Mouse (Mus musculus): ENCODE data around the gene Ei24.

Gene Ei24

GRCm38 (mm10) chr9:36796781-36797555 lies at the start of gene Ei24:
Gene Ei24, minus strand, starts transcription at chr9:36797393.
- DNase-seq (ENCODE audit: low read depth, low spot score) = peak; percentile 74

- no peak for DNase-seq (ENCODE audit: low read depth, low spot score)
Observed at GRCm38 (mm10) chr9:36846346-36846745, 49.2 kb upstream of the Ei24 start.

GRCm38 (mm10) chr9:36833914-36834313 lies 36.7 kb upstream of the Ei24 start:
- no peak for DNase-seq (ENCODE audit: low read depth, low spot score)

- DNase-seq (ENCODE audit: low read depth, low spot score) = no peak
Observed at GRCm38 (mm10) chr9:36833043-36833881, 36.1 kb upstream of the Ei24 start.

GRCm38 (mm10) chr9:36832529-36832928 lies 35.3 kb upstream of the Ei24 start:
- peak; percentile 20 for DNase-seq (ENCODE audit: low read depth, low spot score)

GRCm38 (mm10) chr9:36831401-36831800 lies 34.2 kb upstream of the Ei24 start:
- no peak for DNase-seq (ENCODE audit: low read depth, low spot score)

GRCm38 (mm10) chr9:36826612-36827363 lies 29.6 kb upstream of the Ei24 start:
- DNase-seq (ENCODE audit: low read depth, low spot score) = no peak

- no peak for DNase-seq (ENCODE audit: low read depth, low spot score)
Observed at GRCm38 (mm10) chr9:36822024-36822423, 24.8 kb upstream of the Ei24 start.

- DNase-seq (ENCODE audit: low read depth, low spot score) = no peak
Observed at GRCm38 (mm10) chr9:36821644-36822000, 24.4 kb upstream of the Ei24 start, which contains the start of gene Fez1. Gene Fez1, plus strand, starts transcription at chr9:36821864.

GRCm38 (mm10) chr9:36820969-36821643 lies 23.9 kb upstream of the Ei24 start:
- DNase-seq (ENCODE audit: low read depth, low spot score) = no peak

GRCm38 (mm10) chr9:36818905-36819304 lies 21.7 kb upstream of the Ei24 start:
- DNase-seq (ENCODE audit: low read depth, low spot score) = no peak

- no peak for DNase-seq (ENCODE audit: low read depth, low spot score)
Observed at GRCm38 (mm10) chr9:36814486-36814885, 17.3 kb upstream of the Ei24 start.

GRCm38 (mm10) chr9:36808126-36808785 lies 11.1 kb upstream of the Ei24 start:
- DNase-seq (ENCODE audit: low read depth, low spot score) = no peak

GRCm38 (mm10) chr9:36805256-36805975 lies 8.2 kb upstream of the Ei24 start:
- DNase-seq (ENCODE audit: low read depth, low spot score) = no peak

GRCm38 (mm10) chr9:36803926-36804325 lies 6.7 kb upstream of the Ei24 start:
- DNase-seq (ENCODE audit: low read depth, low spot score) = no peak

- DNase-seq (ENCODE audit: low read depth, low spot score) = no peak
Observed at GRCm38 (mm10) chr9:36803386-36803785, 6.2 kb upstream of the Ei24 start.

- no peak for DNase-seq (ENCODE audit: low read depth, low spot score)
Observed at GRCm38 (mm10) chr9:36802951-36803350, 5.8 kb upstream of the Ei24 start.

GRCm38 (mm10) chr9:36801961-36802360 lies 4.8 kb upstream of the Ei24 start:
- DNase-seq (ENCODE audit: low read depth, low spot score) = no peak

GRCm38 (mm10) chr9:36796224-36796623 lies 969 bp downstream of the Ei24 start:
- DNase-seq (ENCODE audit: low read depth, low spot score) = no peak

GRCm38 (mm10) chr9:36795556-36795955 lies 1.6 kb downstream of the Ei24 start:
- no peak for DNase-seq (ENCODE audit: low read depth, low spot score)
